Mouse (Mus musculus): ENCODE results near the gene Lrrc1. TPM values are rescaled to one million over a fixed set of nuclear protein-coding genes. Genes with fewer than 3 reads are reported as not detected.
A peak's percentile ranks its signal among the peaks of the same experiment; 100 is the strongest.

The Lrrc1 gene
- polyA plus RNA-seq, 1 experiment from 2014 or later, result 22.3 TPM

- Histone ChIP-seq H3K27ac (ENCODE audit: low read depth, low read length) (peak overlapping the region; percentile 62), H3K36me3 (ENCODE audit: control insufficient read depth, insufficient read depth) (no peaks in the 10 kb centered on the region; the same call in 1 of the 2 replicates), H3K4me2 (replicated peaks; ENCODE audit: low read depth) (no peak overlapping the region), H3K4me3 (ENCODE audit: low read depth, low read length) (no peak overlapping the region), H3K9me3 (ENCODE audit: control insufficient read depth) (no peaks in the 10 kb centered on the region), H3K9ac (ENCODE audit: low read depth, low read length) (no peak overlapping the region), H3K4me1 (replicated peaks; ENCODE audit: control insufficient read depth, insufficient read depth, low read length) (0 out of 2 replicates have a peak, but pooled peaks cover 4% of the 10 kb centered on the region), H3K27me3 (replicated peaks; ENCODE audit: control insufficient read depth, insufficient read depth, low read length) (no peaks in the 10 kb centered on the region)
- 45% methylated on average over 2 of the region's 2 CpGs for WGBS
- ATAC-seq, result peak; percentile 98
- no peak for TF ChIP-seq CTCF (IDR thresholded peaks at IDR 0.05; ENCODE audit: low read depth)
These were observed 85.3 kb downstream of the Lrrc1 start for GRCm38 (mm10) chr9:77459365-77459764.

- Histone ChIP-seq H3K9ac (ENCODE audit: low read depth, low read length) (no peak overlapping the region), H3K4me3 (ENCODE audit: low read depth, low read length) (no peak overlapping the region), H3K27ac (ENCODE audit: low read depth, low read length) (no peak overlapping the region), H3K4me2 (replicated peaks; ENCODE audit: low read depth) (no peak overlapping the region), H3K4me1 (replicated peaks; ENCODE audit: control insufficient read depth, insufficient read depth, low read length) (0 out of 2 replicates have a peak, but pooled peaks cover 4% of the 10 kb centered on the region), H3K36me3 (ENCODE audit: control insufficient read depth, insufficient read depth) (peaks cover 11% of the 10 kb centered on the region; the same call in 1 of the 2 replicates), H3K9me3 (ENCODE audit: control insufficient read depth) (no peaks in the 10 kb centered on the region), H3K27me3 (replicated peaks; ENCODE audit: control insufficient read depth, insufficient read depth, low read length) (no peaks in the 10 kb centered on the region)
- no peak for ATAC-seq
- TF ChIP-seq CTCF (IDR thresholded peaks at IDR 0.05; ENCODE audit: low read depth), result no peak
- WGBS, result 68% methylated on average over 13 of the region's 13 CpGs
These were observed 88.4 kb downstream of the Lrrc1 start for GRCm38 (mm10) chr9:77456169-77456826.

GRCm38 (mm10) chr9:77455439-77456168 lies 89.1 kb downstream of the Lrrc1 start:
- Histone ChIP-seq H3K4me3 (ENCODE audit: low read depth, low read length) (no peak overlapping the region), H3K36me3 (ENCODE audit: control insufficient read depth, insufficient read depth) (peaks cover 14% of the 10 kb centered on the region), H3K27me3 (replicated peaks; ENCODE audit: control insufficient read depth, insufficient read depth, low read length) (no peaks in the 10 kb centered on the region), H3K27ac (ENCODE audit: low read depth, low read length) (no peak overlapping the region), H3K9me3 (ENCODE audit: control insufficient read depth) (no peaks in the 10 kb centered on the region), H3K4me2 (replicated peaks; ENCODE audit: low read depth) (no peak overlapping the region), H3K4me1 (replicated peaks; ENCODE audit: control insufficient read depth, insufficient read depth, low read length) (0 out of 2 replicates have a peak, but pooled peaks cover 4% of the 10 kb centered on the region), H3K9ac (ENCODE audit: low read depth, low read length) (no peak overlapping the region)
- TF ChIP-seq CTCF (IDR thresholded peaks at IDR 0.05; ENCODE audit: low read depth), result 0 out of 2 replicates have a peak, but pooled peaks have one; percentile 11
- WGBS, result 79% methylated on average over 19 of the region's 19 CpGs
- ATAC-seq, result no peak

- no peaks in the 10 kb centered on the region for H3K9me3 ChIP-seq (ENCODE audit: control insufficient read depth)
- H3K9ac ChIP-seq (ENCODE audit: low read depth, low read length), result no peak overlapping the region
- WGBS, result 90% methylated on average over 12 of the region's 12 CpGs
- no peaks in the 10 kb centered on the region for H3K27me3 ChIP-seq (replicated peaks; ENCODE audit: control insufficient read depth, insufficient read depth, low read length)
- ATAC-seq, result no peak
- no peak overlapping the region for H3K4me3 ChIP-seq (ENCODE audit: low read depth, low read length)
- no peak overlapping the region for H3K4me2 ChIP-seq (replicated peaks; ENCODE audit: low read depth)
- no peaks in the 10 kb centered on the region for H3K4me1 ChIP-seq (replicated peaks; ENCODE audit: control insufficient read depth, insufficient read depth, low read length)
- H3K36me3 ChIP-seq (ENCODE audit: control insufficient read depth, insufficient read depth), result peaks cover 24% of the 10 kb centered on the region
- H3K27ac ChIP-seq (ENCODE audit: low read depth, low read length), result no peak overlapping the region
- no peak for TF ChIP-seq CTCF (IDR thresholded peaks at IDR 0.05; ENCODE audit: low read depth)
These were observed 92.4 kb downstream of the Lrrc1 start for GRCm38 (mm10) chr9:77452046-77452807.

- ATAC-seq, result no peak
These were observed 94.2 kb downstream of the Lrrc1 start for GRCm38 (mm10) chr9:77450447-77450846.

GRCm38 (mm10) chr9:77444876-77445275 lies 99.8 kb downstream of the Lrrc1 start:
- no peak for TF ChIP-seq CTCF (IDR thresholded peaks at IDR 0.05; ENCODE audit: low read depth)
- H3K36me3 ChIP-seq (ENCODE audit: control insufficient read depth, insufficient read depth), result 0 out of 2 replicates have a peak, but pooled peaks cover 4% of the 10 kb centered on the region

More at GRCm38 (mm10) chr9:77450447-77450846, 94.2 kb downstream of the Lrrc1 start:
- Histone ChIP-seq H3K27me3 (replicated peaks; ENCODE audit: control insufficient read depth, insufficient read depth, low read length) (no peaks in the 10 kb centered on the region), H3K4me1 (replicated peaks; ENCODE audit: control insufficient read depth, insufficient read depth, low read length) (no peaks in the 10 kb centered on the region), H3K27ac (ENCODE audit: low read depth, low read length) (no peak overlapping the region), H3K4me3 (ENCODE audit: low read depth, low read length) (no peak overlapping the region), H3K9ac (ENCODE audit: low read depth, low read length) (no peak overlapping the region), H3K36me3 (ENCODE audit: control insufficient read depth, insufficient read depth) (peaks cover 24% of the 10 kb centered on the region), H3K4me2 (replicated peaks; ENCODE audit: low read depth) (no peak overlapping the region), H3K9me3 (ENCODE audit: control insufficient read depth) (no peaks in the 10 kb centered on the region)
- WGBS, result 86% methylated on average over 2 of the region's 2 CpGs
- TF ChIP-seq CTCF (IDR thresholded peaks at IDR 0.05; ENCODE audit: low read depth), result no peak

More at GRCm38 (mm10) chr9:77444876-77445275, 99.8 kb downstream of the Lrrc1 start:
- no peak for ATAC-seq
- Histone ChIP-seq H3K27ac (ENCODE audit: low read depth, low read length) (no peak overlapping the region), H3K4me1 (replicated peaks; ENCODE audit: control insufficient read depth, insufficient read depth, low read length) (no peaks in the 10 kb centered on the region), H3K9me3 (ENCODE audit: control insufficient read depth) (no peaks in the 10 kb centered on the region), H3K9ac (ENCODE audit: low read depth, low read length) (no peak overlapping the region), H3K4me2 (replicated peaks; ENCODE audit: low read depth) (no peak overlapping the region), H3K4me3 (ENCODE audit: low read depth, low read length) (no peak overlapping the region), H3K27me3 (replicated peaks; ENCODE audit: control insufficient read depth, insufficient read depth, low read length) (no peaks in the 10 kb centered on the region)
- 93% methylated on average over 4 of the region's 4 CpGs for WGBS
